Mouse (Mus musculus) midbrain, embryonic 16.5 days (tissue): ENCODE data around the gene Prr23a1. TPM values are rescaled to one million over a fixed set of nuclear protein-coding genes. Genes with fewer than 3 reads are reported as not detected.
"Not testable (repeated sequence)": the region's sequence is repeated elsewhere in the genome, so short reads cannot be mapped to it uniquely, and the experiment has no call there.

Experiments used
- ATAC-seq: fragments of 200-750 bp; cut with Nextera tagmentation; 2 replicates; pipeline ENCODE4 v1.8.0; 2017; ENCODE audit warnings: moderate TSS enrichment
- H3K27ac ChIP-seq: fragments of 300-500 bp; sonication (generic); 2 replicates; pipeline ENCODE4 v1.5.1; 2014; ENCODE audit warnings: mild to moderate bottlenecking, low read length, mixed read lengths
- H3K27me3 ChIP-seq: fragments of 300-500 bp; sonication (generic); 2 replicates; pipeline ENCODE4 v1.6.1; 2014; ENCODE audit warnings: low read depth, low read length, mixed read lengths; ENCODE audit not compliant: control insufficient read depth, insufficient read depth
- H3K36me3 ChIP-seq: fragments of 300-500 bp; sonication (generic); 2 replicates; pipeline ENCODE4 v1.6.1; 2014; ENCODE audit warnings: mild to moderate bottlenecking, low read length, moderate library complexity, mixed read lengths; ENCODE audit not compliant: control insufficient read depth, insufficient read depth
- H3K4me1 ChIP-seq: fragments of 300-500 bp; sonication (generic); 2 replicates; pipeline ENCODE4 v1.6.1; 2014; ENCODE audit warnings: mild to moderate bottlenecking, low read length, mixed read lengths; ENCODE audit not compliant: control insufficient read depth, insufficient read depth
- H3K4me2 ChIP-seq: fragments of 300-500 bp; sonication (generic); 2 replicates; pipeline ENCODE4 v1.6.1; 2014; ENCODE audit warnings: mild to moderate bottlenecking, low read length, mixed read lengths
- H3K4me3 ChIP-seq: fragments of 300-500 bp; sonication (generic); 2 replicates; pipeline ENCODE4 v1.5.1; 2014; ENCODE audit warnings: low read depth, mild to moderate bottlenecking, low read length, moderate library complexity, mixed read lengths
- H3K9ac ChIP-seq: fragments of 300-500 bp; sonication (generic); 2 replicates; pipeline ENCODE4 v1.6.1; 2014; ENCODE audit warnings: low read depth, low read length, mixed read lengths
- H3K9me3 ChIP-seq: fragments of 300-500 bp; sonication (generic); replicated peaks from 2 replicates; pipeline ENCODE4 v1.6.1; 2014; ENCODE audit warnings: mild to moderate bottlenecking, low read length, mixed read lengths; ENCODE audit not compliant: control insufficient read depth, poor library complexity, severe bottlenecking
- WGBS: fragments of 180-500 bp; shearing (Covaris S2); extraction: QIAGEN DNeasy Blood & Tissue Kit; methylation state at CpG from one replicate; pipeline ENCODE4 v1.1.7; 2014; 5-methylcytosine and 5-hydroxymethylcytosine counted together
- polyA plus RNA-seq: library from polyadenylated mRNA; unstranded; fragments of >200 nt; fragmentation: Nextera tagmentation; extraction: Ambion mirVana; gene quantifications from 2 replicates; pipeline ENCODE4 v1.2.1, GENCODE M21; 2015

Gene Prr23a1
- polyA plus RNA-seq: 0.32 TPM in 1 of 2 replicates, not detected in the other

DNA sequence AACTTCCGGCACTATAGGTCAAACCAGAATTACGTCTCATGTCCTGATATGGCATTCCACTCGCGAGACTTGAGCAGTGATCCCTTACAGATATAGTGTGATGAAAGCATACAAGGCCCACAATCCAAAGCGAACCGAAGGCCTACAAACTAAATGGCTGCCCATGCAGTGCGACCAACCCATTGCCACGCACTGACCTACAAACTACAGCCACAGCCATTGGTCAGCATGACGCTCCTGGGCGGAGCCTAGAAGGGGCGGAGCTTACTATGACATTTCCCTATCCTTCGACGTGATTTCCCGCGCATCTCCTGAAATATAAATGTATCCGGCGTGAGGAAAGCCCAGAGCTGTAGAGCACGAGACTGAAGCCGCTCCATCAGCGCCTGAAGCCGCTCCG lies at the start of gene Prr23a1:
Gene Prr23a1, plus strand, starts transcription at position 387 of the 400 bp plus-strand sequence.
- H3K27ac ChIP-seq: no peak within 1 kb of the TSS
- H3K4me1 ChIP-seq: no peaks in the 10 kb centered on the region
- H3K4me3 ChIP-seq: peak within 1 kb of the TSS; percentile 6; the same call in 1 of the 2 replicates
- H3K4me2 ChIP-seq: peak within 1 kb of the TSS; percentile 25; the same call in 1 of the 2 replicates
- 55% methylated on average over 22 of the region's 22 CpGs for WGBS
- H3K36me3 ChIP-seq: no peaks in the 10 kb centered on the region
- peaks cover 4% of the 10 kb centered on the region; the same call in 1 of the 2 replicates for H3K9me3 ChIP-seq
- no peak within 1 kb of the TSS for H3K9ac ChIP-seq
- no peak for ATAC-seq
- H3K27me3 ChIP-seq: no peaks in the 10 kb centered on the region

- WGBS: 79% methylated on average over 1 of the region's 1 CpGs
Measured at GRCm38 (mm10) chr9:98799021-98799420, 43.3 kb upstream of the Prr23a1 start.

GRCm38 (mm10) chr9:98803971-98804370 lies 38.3 kb upstream of the Prr23a1 start:
- no peaks in the 10 kb centered on the region for H3K27me3 ChIP-seq
- no peak for ATAC-seq
- H3K4me3 ChIP-seq: no peak overlapping the region
- WGBS: 39% methylated on average over 12 of the region's 12 CpGs
- H3K36me3 ChIP-seq: no peaks in the 10 kb centered on the region
- no peak overlapping the region for H3K9ac ChIP-seq
- H3K27ac ChIP-seq: no peak overlapping the region
- H3K4me1 ChIP-seq: no peaks in the 10 kb centered on the region
- H3K4me2 ChIP-seq: no peak overlapping the region
- no peaks in the 10 kb centered on the region for H3K9me3 ChIP-seq

More at GRCm38 (mm10) chr9:98799021-98799420, 43.3 kb upstream of the Prr23a1 start:
- H3K4me2 ChIP-seq: no peak overlapping the region
- no peak for ATAC-seq
- H3K27me3 ChIP-seq: no peaks in the 10 kb centered on the region
- H3K9me3 ChIP-seq: no peaks in the 10 kb centered on the region
- H3K4me3 ChIP-seq: no peak overlapping the region
- H3K9ac ChIP-seq: no peak overlapping the region
- no peaks in the 10 kb centered on the region for H3K36me3 ChIP-seq
- no peak overlapping the region for H3K27ac ChIP-seq
- H3K4me1 ChIP-seq: no peaks in the 10 kb centered on the region

DNA sequence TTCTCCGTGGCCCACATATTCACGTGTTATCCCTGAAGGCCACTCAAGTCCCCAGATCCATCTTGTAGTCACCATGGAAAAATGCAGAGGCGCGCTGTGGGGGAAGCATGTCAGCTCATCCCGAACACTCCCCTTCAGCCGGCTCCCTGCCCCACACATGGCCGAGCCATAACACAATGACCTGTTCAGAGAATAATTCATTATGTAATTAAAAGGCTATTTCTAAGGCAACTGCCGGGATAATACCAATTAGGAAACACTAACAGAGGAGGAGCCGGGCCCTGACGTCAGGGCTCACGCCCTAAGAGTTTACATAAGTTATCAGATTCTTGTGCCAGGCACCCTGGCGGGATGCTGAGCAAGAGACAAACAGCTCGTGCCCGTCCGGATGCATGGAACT lies 36.8 kb upstream of the Prr23a1 start:
- Histone ChIP-seq H3K4me1 (no peaks in the 10 kb centered on the region), H3K4me2 (no peak overlapping the region), H3K27ac (no peak overlapping the region), H3K9ac (no peak overlapping the region), H3K27me3 (no peaks in the 10 kb centered on the region), H3K9me3 (no peaks in the 10 kb centered on the region), H3K4me3 (no peak overlapping the region), H3K36me3 (no peaks in the 10 kb centered on the region)
- no peak for ATAC-seq
- 78% methylated on average over 15 of the region's 15 CpGs for WGBS

- 87% methylated on average over 3 of the region's 3 CpGs for WGBS
Measured at GRCm38 (mm10) chr9:98805934-98806333, 36.4 kb upstream of the Prr23a1 start.

GRCm38 (mm10) chr9:98807631-98808030 lies 34.7 kb upstream of the Prr23a1 start:
- WGBS: 90% methylated on average over 8 of the region's 8 CpGs
- no peak for ATAC-seq
- Histone ChIP-seq H3K27ac (no peak overlapping the region), H3K4me3 (no peak overlapping the region), H3K4me2 (no peak overlapping the region), H3K36me3 (no peaks in the 10 kb centered on the region), H3K9me3 (no peaks in the 10 kb centered on the region), H3K27me3 (no peaks in the 10 kb centered on the region), H3K9ac (no peak overlapping the region), H3K4me1 (no peaks in the 10 kb centered on the region)

More at GRCm38 (mm10) chr9:98805934-98806333, 36.4 kb upstream of the Prr23a1 start:
- no peaks in the 10 kb centered on the region for H3K27me3 ChIP-seq
- no peaks in the 10 kb centered on the region for H3K4me1 ChIP-seq
- no peak for ATAC-seq
- no peaks in the 10 kb centered on the region for H3K9me3 ChIP-seq
- no peak overlapping the region for H3K27ac ChIP-seq
- no peaks in the 10 kb centered on the region for H3K36me3 ChIP-seq
- no peak overlapping the region for H3K9ac ChIP-seq
- H3K4me3 ChIP-seq: no peak overlapping the region
- H3K4me2 ChIP-seq: no peak overlapping the region

DNA sequence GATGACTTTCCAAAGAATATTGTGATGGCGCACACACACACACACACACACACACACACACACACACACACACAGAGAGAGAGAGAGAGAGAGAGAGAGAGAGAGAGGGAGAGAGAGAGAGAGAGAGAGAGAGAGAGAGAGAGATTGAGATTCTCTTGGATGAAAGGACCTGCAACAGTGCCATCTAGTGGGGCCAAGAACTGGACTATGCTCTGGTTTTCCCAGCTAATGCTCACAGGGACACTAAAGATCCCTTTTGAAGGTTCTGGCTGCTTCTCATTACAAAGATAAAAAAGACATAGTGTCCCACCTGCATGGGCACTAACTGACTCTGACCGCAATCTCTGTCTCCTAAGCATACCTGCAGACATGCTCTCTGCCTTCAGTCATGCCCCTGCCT lies 32.8 kb upstream of the Prr23a1 start:
- H3K9me3 ChIP-seq, H3K9ac ChIP-seq, ATAC-seq, H3K27ac ChIP-seq, H3K4me2 ChIP-seq, H3K4me3 ChIP-seq, H3K27me3 ChIP-seq, H3K4me1 ChIP-seq, H3K36me3 ChIP-seq: not testable (repeated sequence)
- 47% methylated on average over 2 of the region's 2 CpGs for WGBS

DNA sequence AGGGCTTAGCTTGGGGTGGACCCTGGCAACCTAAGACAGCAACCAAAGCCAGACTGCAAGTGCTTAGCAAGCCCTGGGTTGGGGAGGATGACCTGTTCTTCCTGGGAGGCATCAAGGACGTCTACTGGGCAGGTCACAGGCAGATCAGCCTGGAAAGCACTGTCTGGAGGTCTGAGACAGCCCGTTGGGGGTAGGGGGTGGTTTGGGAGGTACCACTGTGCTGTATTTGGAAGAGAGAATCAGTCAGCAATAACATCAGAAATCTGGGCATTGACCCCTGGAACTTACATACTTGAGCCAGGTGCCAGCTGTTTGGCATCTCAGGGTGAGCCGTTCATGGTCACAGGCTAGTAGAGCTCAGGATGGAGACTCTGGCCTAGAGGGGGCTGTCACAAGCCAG lies 26.2 kb upstream of the Prr23a1 start:
- Histone ChIP-seq H3K9ac (no peak overlapping the region), H3K4me3 (no peak overlapping the region), H3K9me3 (no peaks in the 10 kb centered on the region), H3K27ac (no peak overlapping the region), H3K36me3 (no peaks in the 10 kb centered on the region), H3K4me1 (no peaks in the 10 kb centered on the region), H3K27me3 (no peaks in the 10 kb centered on the region), H3K4me2 (no peak overlapping the region)
- 82% methylated on average over 3 of the region's 3 CpGs for WGBS
- no peak for ATAC-seq

DNA sequence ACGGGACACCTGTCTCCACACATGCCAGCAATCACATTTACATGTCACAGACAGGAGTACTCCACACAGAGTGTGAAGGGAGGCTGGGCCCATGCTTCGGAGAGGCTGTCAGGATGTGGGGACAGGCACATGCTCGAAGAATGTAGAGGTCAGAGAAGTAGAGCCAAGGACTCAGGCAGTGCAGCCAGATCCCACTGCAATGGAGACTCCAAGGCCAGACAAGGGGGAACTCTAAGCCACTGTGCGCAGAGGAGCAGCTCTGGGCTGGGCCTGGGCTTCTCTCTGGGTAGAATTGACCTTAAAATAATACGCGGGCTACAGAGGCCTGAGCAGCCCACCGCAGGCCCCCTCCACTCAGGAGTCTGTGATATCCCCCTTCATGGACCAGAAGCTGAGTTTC lies 24.7 kb upstream of the Prr23a1 start:
- 91% methylated on average over 7 of the region's 7 CpGs for WGBS
- Histone ChIP-seq H3K4me1 (no peaks in the 10 kb centered on the region), H3K9ac (no peak overlapping the region), H3K4me2 (no peak overlapping the region), H3K9me3 (0 out of 2 replicates have a peak, but pooled peaks cover 2% of the 10 kb centered on the region), H3K27ac (no peak overlapping the region), H3K36me3 (no peaks in the 10 kb centered on the region), H3K4me3 (no peak overlapping the region), H3K27me3 (no peaks in the 10 kb centered on the region)
- ATAC-seq: no peak
